Mouse (Mus musculus): ENCODE measurements around the gene Map3k6. TPM values are rescaled to one million over a fixed set of nuclear protein-coding genes. Genes with fewer than 3 reads are reported as not detected.
A peak's percentile ranks its signal among the peaks of the same experiment; 100 is the strongest.

The Map3k6 gene
- total RNA-seq, 1 experiment = 2.7 TPM

- in situ Hi-C loops (cut with MboI; ENCODE audit: low sequenced_read_pairs in 2 of 2, unreplicated experiment in 2 of 2) = loop anchor here in 1 of 2 experiments (25.0 kb wide), 1 partner anchor 279 kb away; the partner anchor contains the start of gene Ahdc1
- Histone ChIP-seq H3K4me1 (ENCODE audit: control insufficient read depth in 2 of 2, insufficient read depth in 2 of 2, low read length in 2 of 2, poor library complexity in 1 of 2) (peaks cover 2 to 21% of the 10 kb centered on the region in 2 experiments; a peak in 2 of 4 replicates), H3K9ac (ENCODE audit: insufficient read depth, low read depth, low read length, poor library complexity, severe bottlenecking) (no peak overlapping the region), H3K9me3 (ENCODE audit: control insufficient read depth, insufficient read depth, low read depth, low read length) (no peaks in the 10 kb centered on the region), H3K27ac (ENCODE audit: insufficient read depth, low read depth, low read length, poor library complexity, severe bottlenecking) (no peak overlapping the region), H3K36me3 (ENCODE audit: control insufficient read depth, insufficient read depth, low read length, poor library complexity, severe bottlenecking) (peaks cover 28% of the 10 kb centered on the region), H3K4me3 (ENCODE audit: insufficient read depth in 1 of 2, low read depth in 1 of 2, low read length in 2 of 2, poor library complexity in 1 of 2, severe bottlenecking in 1 of 2) (no peak overlapping the region)
- DNase-seq (ENCODE audit: low read depth, low spot score) = no peak
- TF ChIP-seq ZC3H11A (IDR thresholded peaks at IDR 0.05; ENCODE audit: borderline replicate concordance, low read depth, low read length) = no peak
- no peak for TF ChIP-seq MAFK (IDR thresholded peaks at IDR 0.05; ENCODE audit: insufficient read depth, low read depth, low read length)
- no peak for TF ChIP-seq HCFC1 (IDR thresholded peaks at IDR 0.05; ENCODE audit: borderline replicate concordance, insufficient read depth, low read length)
- TF ChIP-seq CHD2 (IDR thresholded peaks at IDR 0.05; ENCODE audit: low read depth, low read length) = no peak
- TF ChIP-seq ZNF384 (IDR thresholded peaks at IDR 0.05; ENCODE audit: low read depth, low read length) = no peak
These were observed 50.6 kb downstream of the Map3k6 start for GRCm38 (mm10) chr4:133291255-133291654.

GRCm38 (mm10) chr4:133292405-133292804 is 51.8 kb downstream of the Map3k6 start:
- H3K4me3 ChIP-seq (ENCODE audit: insufficient read depth in 1 of 2, low read depth in 1 of 2, low read length in 2 of 2, poor library complexity in 1 of 2, severe bottlenecking in 1 of 2) = no peak overlapping the region
- no peak for DNase-seq (ENCODE audit: low read depth, low spot score)
- H3K27ac ChIP-seq (ENCODE audit: insufficient read depth, low read depth, low read length, poor library complexity, severe bottlenecking) = no peak overlapping the region
- H3K9ac ChIP-seq (ENCODE audit: insufficient read depth, low read depth, low read length, poor library complexity, severe bottlenecking) = no peak overlapping the region
- peaks cover 38% of the 10 kb centered on the region for H3K36me3 ChIP-seq (ENCODE audit: control insufficient read depth, insufficient read depth, low read length, poor library complexity, severe bottlenecking)
- in situ Hi-C loops (cut with MboI; ENCODE audit: low sequenced_read_pairs in 2 of 2, unreplicated experiment in 2 of 2) = loop anchor here in 1 of 2 experiments (25.0 kb wide), 1 partner anchor 280 kb away; the partner anchor contains the start of gene Ahdc1
- peaks cover 2 to 16% of the 10 kb centered on the region in 2 experiments; a peak in 2 of 4 replicates for H3K4me1 ChIP-seq (ENCODE audit: control insufficient read depth in 2 of 2, insufficient read depth in 2 of 2, low read length in 2 of 2, poor library complexity in 1 of 2)
- H3K9me3 ChIP-seq (ENCODE audit: control insufficient read depth, insufficient read depth, low read depth, low read length) = no peaks in the 10 kb centered on the region
- no peak for TF ChIP-seq MAFK (IDR thresholded peaks at IDR 0.05; ENCODE audit: insufficient read depth, low read depth, low read length)
- TF ChIP-seq HCFC1 (IDR thresholded peaks at IDR 0.05; ENCODE audit: borderline replicate concordance, insufficient read depth, low read length) = no peak
- no peak for TF ChIP-seq ZC3H11A (IDR thresholded peaks at IDR 0.05; ENCODE audit: borderline replicate concordance, low read depth, low read length)
- no peak for TF ChIP-seq ZNF384 (IDR thresholded peaks at IDR 0.05; ENCODE audit: low read depth, low read length)
- TF ChIP-seq CHD2 (IDR thresholded peaks at IDR 0.05; ENCODE audit: low read depth, low read length) = no peak

DNA sequence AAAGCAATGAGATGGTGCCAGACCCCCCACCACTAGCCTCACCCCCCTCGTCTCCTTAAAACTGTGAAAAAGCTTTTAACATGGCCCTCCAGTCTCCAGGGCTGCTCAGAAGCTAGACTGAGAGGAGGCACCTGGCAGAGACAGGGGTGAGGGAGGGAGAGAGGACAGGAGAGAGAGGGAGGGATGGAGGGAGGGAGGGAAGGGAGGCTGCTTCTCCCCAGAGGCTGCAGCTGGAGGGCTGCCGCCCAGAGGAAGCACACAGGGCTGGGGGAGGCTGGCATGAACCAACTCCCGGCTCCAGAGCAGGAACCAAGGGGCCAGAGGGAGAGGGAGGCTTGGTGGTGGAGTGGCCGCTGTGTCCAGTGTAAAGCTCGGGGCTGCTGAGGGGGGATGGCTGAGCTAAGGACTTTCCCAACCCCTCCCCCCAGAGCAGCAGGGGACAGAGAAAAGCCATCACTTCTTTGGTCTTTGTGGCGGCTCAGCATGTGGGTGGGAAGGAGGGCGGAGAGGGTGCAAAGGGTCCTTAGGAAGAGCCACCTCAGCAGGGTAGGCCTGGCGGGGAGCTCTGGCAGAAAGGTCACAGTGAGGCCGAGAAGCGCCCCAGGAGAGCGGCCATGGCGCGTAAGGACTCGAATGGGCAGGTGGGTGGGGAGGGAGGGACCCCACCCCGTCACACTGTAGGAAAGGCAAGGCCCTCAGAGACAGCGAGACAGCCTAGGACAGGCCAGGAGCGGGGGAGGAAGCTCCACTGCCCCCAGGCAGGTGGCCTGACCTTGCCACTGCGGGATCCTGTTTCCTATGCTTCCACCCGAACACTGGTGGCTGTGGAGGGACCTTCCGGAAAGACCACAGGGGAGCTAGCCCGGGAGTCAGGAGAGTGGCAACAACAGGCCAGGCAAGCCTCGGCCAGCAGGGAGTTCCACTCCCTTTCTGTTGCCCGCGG is 52.6 kb downstream of the Map3k6 start:
- in situ Hi-C loops (cut with MboI; ENCODE audit: low sequenced_read_pairs in 2 of 2, unreplicated experiment in 2 of 2) = loop anchor here in 1 of 2 experiments (25.0 kb wide), 1 partner anchor 281 kb away; the partner anchor contains the start of gene Ahdc1
- Histone ChIP-seq H3K4me3 (ENCODE audit: insufficient read depth in 1 of 2, low read depth in 1 of 2, low read length in 2 of 2, poor library complexity in 1 of 2, severe bottlenecking in 1 of 2) (peak overlapping the region in 1 of 2 experiments; percentile 8; a peak in 1 of 4 replicates), H3K27ac (ENCODE audit: insufficient read depth, low read depth, low read length, poor library complexity, severe bottlenecking) (no peak overlapping the region; the same call in 1 of the 2 replicates), H3K36me3 (ENCODE audit: control insufficient read depth, insufficient read depth, low read length, poor library complexity, severe bottlenecking) (peaks cover 40% of the 10 kb centered on the region), H3K9me3 (ENCODE audit: control insufficient read depth, insufficient read depth, low read depth, low read length) (no peaks in the 10 kb centered on the region), H3K9ac (ENCODE audit: insufficient read depth, low read depth, low read length, poor library complexity, severe bottlenecking) (no peak overlapping the region), H3K4me1 (ENCODE audit: control insufficient read depth in 2 of 2, insufficient read depth in 2 of 2, low read length in 2 of 2, poor library complexity in 1 of 2) (peaks cover 2 to 18% of the 10 kb centered on the region in 2 experiments; a peak in 2 of 4 replicates)
- TF ChIP-seq MAFK (IDR thresholded peaks at IDR 0.05; ENCODE audit: insufficient read depth, low read depth, low read length) (no peak), ZC3H11A (IDR thresholded peaks at IDR 0.05; ENCODE audit: borderline replicate concordance, low read depth, low read length) (no peak), CHD2 (IDR thresholded peaks at IDR 0.05; ENCODE audit: low read depth, low read length) (no peak), ZNF384 (IDR thresholded peaks at IDR 0.05; ENCODE audit: low read depth, low read length) (no peak), HCFC1 (IDR thresholded peaks at IDR 0.05; ENCODE audit: borderline replicate concordance, insufficient read depth, low read length) (no peak)
- no peak for DNase-seq (ENCODE audit: low read depth, low spot score)

DNA sequence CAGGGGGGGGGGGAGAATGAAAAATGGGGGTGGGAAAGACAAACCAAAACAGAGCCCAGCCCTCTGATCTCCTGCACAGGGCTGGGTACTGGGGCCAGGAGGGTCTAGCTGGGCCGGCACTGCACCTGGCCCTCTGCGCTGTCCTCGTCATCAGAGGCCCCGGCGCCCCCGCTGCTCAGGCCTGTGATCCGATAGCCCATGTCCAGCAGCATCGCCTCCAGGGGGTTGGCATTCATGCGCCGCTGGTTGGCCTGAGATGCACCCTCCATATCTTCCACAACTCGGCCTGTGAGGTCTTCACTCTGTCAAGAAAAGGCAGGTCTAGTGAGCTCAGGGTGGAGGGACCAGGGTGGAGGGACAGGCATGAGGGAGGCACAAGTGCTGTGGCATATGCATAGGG is 53.5 kb downstream of the Map3k6 start:
- H3K9me3 ChIP-seq (ENCODE audit: control insufficient read depth, insufficient read depth, low read depth, low read length) = no peaks in the 10 kb centered on the region
- no peak for TF ChIP-seq ZNF384 (IDR thresholded peaks at IDR 0.05; ENCODE audit: low read depth, low read length)
- TF ChIP-seq CHD2 (IDR thresholded peaks at IDR 0.05; ENCODE audit: low read depth, low read length) = no peak
- TF ChIP-seq ZC3H11A (IDR thresholded peaks at IDR 0.05; ENCODE audit: borderline replicate concordance, low read depth, low read length) = no peak
- no peak for TF ChIP-seq MAFK (IDR thresholded peaks at IDR 0.05; ENCODE audit: insufficient read depth, low read depth, low read length)
- no peak for TF ChIP-seq HCFC1 (IDR thresholded peaks at IDR 0.05; ENCODE audit: borderline replicate concordance, insufficient read depth, low read length)
- no peak overlapping the region for H3K27ac ChIP-seq (ENCODE audit: insufficient read depth, low read depth, low read length, poor library complexity, severe bottlenecking)
- in situ Hi-C loops (cut with MboI; ENCODE audit: low sequenced_read_pairs in 2 of 2, unreplicated experiment in 2 of 2) = loop anchor here in 1 of 2 experiments (25.0 kb wide), 1 partner anchor 282 kb away; the partner anchor contains the start of gene Ahdc1
- H3K4me1 ChIP-seq (ENCODE audit: control insufficient read depth in 2 of 2, insufficient read depth in 2 of 2, low read length in 2 of 2, poor library complexity in 1 of 2) = peaks cover 2 to 18% of the 10 kb centered on the region in 2 experiments; a peak in 2 of 4 replicates
- H3K36me3 ChIP-seq (ENCODE audit: control insufficient read depth, insufficient read depth, low read length, poor library complexity, severe bottlenecking) = peaks cover 48% of the 10 kb centered on the region
- no peak overlapping the region for H3K4me3 ChIP-seq (ENCODE audit: insufficient read depth in 1 of 2, low read depth in 1 of 2, low read length in 2 of 2, poor library complexity in 1 of 2, severe bottlenecking in 1 of 2)
- no peak for DNase-seq (ENCODE audit: low read depth, low spot score)
- no peak overlapping the region for H3K9ac ChIP-seq (ENCODE audit: insufficient read depth, low read depth, low read length, poor library complexity, severe bottlenecking)

Measured in ES-E14 (cell line).